Mouse (Mus musculus) left cerebral cortex, postnatal 25 days (tissue): ENCODE results near the gene Vrk3. TPM values are rescaled to one million over a fixed set of nuclear protein-coding genes. Genes with fewer than 3 reads are reported as not detected.
"Not testable (repeated sequence)": the region's sequence is repeated elsewhere in the genome, so short reads cannot be mapped to it uniquely, and the experiment has no call there.

Source experiments
- DNase-seq, 2 experiments: peaks; one replicate each; pipeline ENCODE4 v3.0.0; 2022; ENCODE audit warnings: low spot score in 2 of 2, mixed read lengths in 1 of 2
- intact Hi-C: fragments of 180-260 bp; cut with DNase I; formaldehyde crosslinking; loops from one replicate; pipeline ENCODE4 v1.15.1; 2025
- total RNA-seq, 2 experiments: library from RNA; stranded (reverse); gene quantifications; 2 replicates each; pipeline ENCODE4 v1.2.3; 2021

Gene Vrk3
- 10 to 100 TPM; 26.0 to 29.4 TPM for total RNA-seq

GRCm38 (mm10) chr7:44748101-44749044, at the start of gene Vrk3:
Gene Vrk3, plus strand, starts transcription at chr7:44748413.
- intact Hi-C loops = loop anchor here (2.0 kb wide), 1 partner anchor 66 kb away; no protein-coding TSS in a partner anchor
- DNase-seq = peak; percentile 95 to 98

- intact Hi-C loops = no loop called here
- peak; percentile 18 to 31 for DNase-seq
Measured at GRCm38 (mm10) chr7:44701921-44702320, 46.3 kb upstream of the Vrk3 start.

DNA sequence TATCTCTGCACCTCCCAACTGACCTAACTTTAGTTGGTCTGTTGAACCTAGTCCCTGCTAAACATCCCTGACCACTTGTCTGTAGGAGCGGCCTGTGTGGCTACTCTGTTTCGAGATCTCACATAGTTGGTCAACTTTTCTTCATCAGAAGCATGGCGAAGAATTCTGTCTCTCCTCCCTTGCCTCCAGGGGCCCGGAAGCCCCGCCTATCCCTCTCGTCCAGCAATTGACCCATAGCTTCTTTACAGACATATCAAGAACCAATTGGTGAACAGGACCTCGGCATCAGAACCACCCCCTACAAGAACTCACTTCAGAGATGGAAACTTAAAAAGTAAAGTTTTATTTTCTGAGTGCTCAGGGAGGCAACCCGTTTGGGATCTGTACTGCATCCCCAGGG, 45.2 kb upstream of the Vrk3 start:
- no peak for DNase-seq
- intact Hi-C loops = no loop called here

DNA sequence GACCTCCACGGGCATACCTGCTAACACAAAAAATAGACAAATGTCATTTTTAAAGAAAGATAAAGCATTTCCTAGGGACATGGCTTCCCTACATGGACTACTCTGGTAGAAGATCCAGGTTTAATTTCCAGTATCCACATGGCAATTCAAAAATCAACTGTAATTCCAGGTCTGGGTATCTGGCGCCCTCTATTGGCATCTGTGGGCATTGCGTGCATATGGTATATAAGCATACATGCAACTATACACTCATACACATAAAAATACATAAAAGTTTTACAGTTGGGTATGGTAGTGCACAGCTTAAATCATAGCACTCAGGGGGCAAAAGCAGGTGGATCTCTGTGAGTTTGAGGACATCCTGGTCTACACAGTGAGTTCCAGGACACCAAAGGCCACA, 43.9 kb upstream of the Vrk3 start:
- intact Hi-C loops = no loop called here
- no peak for DNase-seq

DNA sequence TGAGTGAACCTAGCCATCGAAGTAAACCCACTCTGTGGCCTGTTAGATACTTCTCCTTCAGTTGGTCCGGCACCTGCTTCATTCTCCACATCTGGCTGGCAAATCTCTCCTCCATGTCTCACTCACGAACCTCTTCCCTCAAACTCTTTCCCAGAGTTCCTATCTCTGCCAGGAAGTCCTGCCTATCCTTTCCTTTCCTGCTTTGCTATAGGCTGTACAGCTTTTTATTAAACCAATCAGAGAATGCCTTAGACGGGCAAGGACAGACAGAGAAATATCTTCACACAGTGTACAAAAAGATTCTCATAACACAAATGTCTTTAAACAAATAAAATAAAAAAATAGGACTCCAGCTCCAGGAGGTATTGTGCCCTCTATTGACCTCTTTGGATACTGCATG, 43.1 kb upstream of the Vrk3 start:
- DNase-seq = no peak
- intact Hi-C loops = no loop called here

- intact Hi-C loops = no loop called here
- no peak for DNase-seq
Measured at GRCm38 (mm10) chr7:44706322-44706721, 41.9 kb upstream of the Vrk3 start.

- intact Hi-C loops = no loop called here
- no peak for DNase-seq
Measured at GRCm38 (mm10) chr7:44707169-44707675, 41.0 kb upstream of the Vrk3 start.

DNA sequence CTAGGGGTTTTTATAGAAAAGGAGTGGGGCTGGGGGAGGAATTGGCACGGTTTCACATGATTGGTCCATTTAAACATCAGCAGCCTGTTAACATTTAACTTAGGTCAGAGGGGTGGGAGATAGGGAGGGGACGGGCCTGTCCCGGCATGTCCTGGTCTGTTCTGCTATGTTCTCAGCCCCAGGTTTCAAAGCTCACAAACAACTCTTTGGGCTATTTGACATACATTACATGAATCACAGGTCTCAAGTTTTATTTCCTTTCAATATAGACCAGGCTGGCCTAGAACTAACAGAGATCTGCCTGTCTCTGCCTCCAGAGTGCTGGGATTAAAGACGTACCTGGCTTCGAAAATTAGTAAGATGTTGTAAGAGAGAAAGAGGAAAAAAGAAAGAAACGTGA, 40.1 kb upstream of the Vrk3 start:
- intact Hi-C loops, DNase-seq: not testable (repeated sequence)

DNA sequence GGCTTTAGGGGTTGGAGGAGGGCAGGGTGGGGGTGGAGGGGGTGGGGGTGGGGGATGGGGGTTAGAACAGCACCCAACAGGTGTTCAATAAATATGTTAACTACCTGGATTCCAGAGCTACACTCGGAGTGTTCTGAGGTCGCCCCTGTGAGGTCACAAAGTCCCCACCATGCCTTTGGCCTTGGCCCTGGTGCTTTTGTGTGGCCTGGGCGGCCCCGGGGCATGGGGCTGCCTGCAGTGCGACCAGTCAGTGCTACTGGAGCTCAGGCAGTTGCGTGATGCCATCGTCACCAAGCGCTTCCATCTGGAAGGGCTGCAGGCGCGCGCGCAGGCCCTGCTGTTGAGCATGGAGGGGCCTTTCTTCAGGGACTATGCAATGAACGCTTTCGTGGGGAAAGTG, 39.6 kb upstream of the Vrk3 start, which contains the start of gene Izumo2:
Gene Izumo2 (plus strand): TSS at position 169 of the 400 bp plus-strand sequence.
- intact Hi-C loops = no loop called here
- DNase-seq = no peak

GRCm38 (mm10) chr7:44709881-44710280, 38.3 kb upstream of the Vrk3 start:
- intact Hi-C loops = no loop called here
- DNase-seq = no peak

GRCm38 (mm10) chr7:44722058-44722457, 26.2 kb upstream of the Vrk3 start:
- DNase-seq = no peak
- intact Hi-C loops = no loop called here

- intact Hi-C loops = loop anchor here (1.0 kb wide), 1 partner anchor 101 kb away; no protein-coding TSS in a partner anchor
- peak in 1 of 2 experiments; percentile 17 for DNase-seq
Measured at GRCm38 (mm10) chr7:44724316-44724715, 23.9 kb upstream of the Vrk3 start.

- DNase-seq = peak; percentile 6 to 20
Measured at GRCm38 (mm10) chr7:44726343-44726742, 21.9 kb upstream of the Vrk3 start.

GRCm38 (mm10) chr7:44727151-44727550, 21.1 kb upstream of the Vrk3 start:
- intact Hi-C loops = no loop called here
- no peak for DNase-seq

More at GRCm38 (mm10) chr7:44726343-44726742, 21.9 kb upstream of the Vrk3 start:
- intact Hi-C loops = no loop called here

- intact Hi-C loops = no loop called here
- no peak for DNase-seq
Measured at GRCm38 (mm10) chr7:44728082-44728975, 19.9 kb upstream of the Vrk3 start.

DNA sequence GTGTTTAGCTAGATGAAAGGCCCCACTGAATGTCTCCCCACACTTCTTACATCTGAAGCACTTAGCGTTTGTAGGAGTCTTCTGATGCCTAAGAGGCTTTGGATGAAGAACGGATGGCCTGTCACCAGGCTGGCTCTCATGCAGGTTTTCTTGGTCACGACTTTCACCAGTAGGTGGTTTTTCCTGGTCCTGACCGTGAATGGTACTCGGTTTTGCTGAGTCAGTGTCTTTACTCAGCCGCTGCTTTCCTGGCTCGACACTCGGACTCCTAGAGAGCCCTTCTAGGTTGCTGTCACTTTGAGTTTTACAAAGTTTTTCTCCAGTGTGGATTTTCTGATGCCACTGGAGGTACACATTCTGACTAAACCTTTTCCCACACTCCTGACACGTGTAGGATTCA, 14.5 kb upstream of the Vrk3 start:
- intact Hi-C loops = no loop called here
- no peak for DNase-seq

GRCm38 (mm10) chr7:44741361-44741760, 6.9 kb upstream of the Vrk3 start:
- intact Hi-C loops = no loop called here
- peak in 1 of 2 experiments; percentile 42 for DNase-seq

DNA sequence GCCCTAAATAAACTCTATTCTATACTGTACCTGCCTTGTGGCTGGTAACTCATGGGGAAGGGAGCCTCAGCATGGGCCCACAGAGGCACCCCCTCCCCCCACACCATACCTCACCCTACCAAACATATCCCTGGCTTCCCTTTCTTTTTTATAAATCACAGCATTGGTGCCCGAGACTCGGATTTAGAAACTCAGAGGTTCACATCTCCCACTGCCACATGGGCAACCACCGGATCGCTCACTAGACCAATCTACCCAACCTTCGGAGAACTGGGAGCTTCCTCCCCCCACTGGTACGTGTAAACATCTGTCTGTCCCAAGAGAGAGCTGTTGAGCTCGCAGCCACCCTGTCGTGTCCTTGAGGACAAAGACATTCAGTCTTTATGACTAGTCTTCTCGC, 3.9 kb upstream of the Vrk3 start:
- no peak for DNase-seq
- intact Hi-C loops = no loop called here

DNA sequence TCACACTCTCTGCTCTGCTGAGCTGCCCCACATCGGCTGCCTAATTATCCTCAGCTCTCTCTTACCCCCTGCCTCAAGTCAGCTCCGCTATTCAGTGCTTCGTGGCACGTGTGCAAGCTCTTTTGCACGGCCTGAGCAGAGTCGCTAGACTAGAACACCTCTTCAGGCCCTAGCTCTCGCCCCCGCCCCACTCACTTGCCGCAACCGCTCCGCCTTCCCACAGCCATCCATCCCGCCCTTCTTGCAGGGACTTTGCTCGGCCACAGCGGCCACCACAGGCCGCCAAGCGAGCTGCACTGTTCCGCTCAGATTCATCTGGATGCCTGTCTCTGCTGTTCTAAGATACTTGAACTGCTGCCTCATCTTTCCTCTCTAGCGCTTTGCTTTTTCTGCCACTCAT, 3.1 kb upstream of the Vrk3 start:
- intact Hi-C loops = no loop called here
- peak; percentile 75 to 86 for DNase-seq

- no peak for DNase-seq
- intact Hi-C loops = no loop called here
Measured at GRCm38 (mm10) chr7:44747115-44747514, 1.1 kb upstream of the Vrk3 start.
